Mouse (Mus musculus): ENCODE results near the gene Tprn.

Gene Tprn

GRCm38 (mm10) chr2:25290816-25291130 lies 28.4 kb downstream of the Tprn start:
- in situ Hi-C loops (cut with MboI, MseI): no loop called here

DNA sequence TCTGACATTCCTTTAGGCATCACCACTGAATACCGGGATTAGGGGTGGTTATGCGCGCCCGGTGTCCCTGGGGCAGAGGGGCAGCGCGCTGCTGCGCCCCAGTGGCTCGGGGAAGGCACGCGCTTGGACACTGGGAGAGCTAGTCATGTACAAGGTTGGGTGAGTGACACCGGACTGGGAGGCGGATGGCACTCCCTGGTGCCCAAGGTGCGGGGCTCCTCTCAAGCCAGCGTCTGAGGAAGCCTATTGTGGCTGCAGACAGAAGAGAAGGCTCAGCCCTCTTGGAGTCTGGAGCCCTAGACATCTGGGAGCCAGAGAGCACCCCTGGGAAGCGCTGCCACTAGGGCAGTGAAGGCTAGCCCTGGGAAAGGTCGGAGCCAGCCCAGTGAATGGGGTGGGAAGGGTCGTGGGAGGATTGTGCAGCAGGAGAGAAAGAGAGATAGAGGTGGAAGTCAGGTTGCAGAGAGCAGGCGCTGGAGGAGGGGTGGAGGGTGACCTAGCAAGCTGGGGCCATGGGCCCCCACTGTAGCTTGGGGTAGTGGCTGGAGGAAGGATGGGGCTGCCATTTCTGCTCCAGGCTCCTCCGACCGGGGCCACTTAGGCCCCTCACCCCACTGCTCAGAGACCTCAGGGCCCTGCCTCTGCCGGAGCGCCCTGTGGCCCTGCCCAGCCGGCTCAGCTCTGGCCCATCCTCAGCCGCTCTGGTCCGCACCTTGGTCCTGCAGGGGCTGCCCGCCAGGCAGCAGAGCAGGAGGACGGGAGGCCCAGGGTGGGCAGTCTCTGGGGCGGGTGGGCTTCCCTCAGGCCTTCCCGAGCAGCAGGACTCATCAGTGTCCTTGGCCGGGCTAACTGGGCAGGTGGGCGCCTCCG lies 29.0 kb downstream of the Tprn start:
- in situ Hi-C loops (cut with MboI, MseI): no loop called here

GRCm38 (mm10) chr2:25292054-25292544 lies 29.7 kb downstream of the Tprn start:
- in situ Hi-C loops (cut with MboI, MseI): no loop called here

DNA sequence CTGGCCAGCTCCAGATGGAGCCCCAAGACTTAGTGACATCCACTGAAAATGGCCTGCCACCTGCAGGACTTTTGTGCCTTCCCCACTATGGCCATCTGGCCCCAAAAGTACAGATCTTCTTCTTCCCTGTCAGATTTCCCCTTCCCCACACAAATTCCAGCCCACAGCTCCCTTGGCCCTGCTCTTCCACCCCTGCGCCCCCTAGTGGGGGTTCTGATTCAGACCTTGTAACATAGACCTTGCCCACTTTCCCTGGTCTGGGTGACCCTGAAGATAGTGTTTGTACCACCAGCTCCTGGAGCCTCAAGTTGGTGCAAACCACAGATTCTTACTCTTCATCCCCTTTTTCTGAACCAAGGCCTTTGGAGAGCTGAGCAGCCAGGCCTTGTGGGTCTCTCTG lies 30.4 kb downstream of the Tprn start:
- in situ Hi-C loops (cut with MboI, MseI): no loop called here

- in situ Hi-C loops (cut with MboI, MseI): no loop called here
These were observed 31.3 kb downstream of the Tprn start for GRCm38 (mm10) chr2:25293706-25294105.

DNA sequence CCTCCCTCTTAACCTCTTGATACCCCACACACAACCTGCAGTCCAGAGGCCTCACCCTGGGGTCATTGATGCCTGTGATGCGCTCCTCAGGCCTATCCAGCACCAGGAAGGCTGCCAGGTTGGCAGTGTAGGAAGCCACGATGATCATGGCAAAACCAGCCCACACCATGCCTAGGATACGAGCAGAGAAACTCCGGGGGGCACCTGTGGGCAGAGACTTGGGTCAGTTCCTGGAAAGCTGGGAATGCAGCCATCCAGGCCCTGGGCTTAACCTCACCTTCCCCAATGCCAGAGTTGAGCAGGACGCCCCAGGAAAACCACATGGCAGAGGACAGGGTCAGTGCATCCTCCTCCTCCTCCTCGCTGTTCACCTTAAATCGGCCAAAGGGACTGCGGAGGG lies 34.7 kb downstream of the Tprn start:
- in situ Hi-C loops (cut with MboI, MseI): no loop called here

GRCm38 (mm10) chr2:25298046-25298445 lies 35.6 kb downstream of the Tprn start:
- in situ Hi-C loops (cut with MboI, MseI): no loop called here

DNA sequence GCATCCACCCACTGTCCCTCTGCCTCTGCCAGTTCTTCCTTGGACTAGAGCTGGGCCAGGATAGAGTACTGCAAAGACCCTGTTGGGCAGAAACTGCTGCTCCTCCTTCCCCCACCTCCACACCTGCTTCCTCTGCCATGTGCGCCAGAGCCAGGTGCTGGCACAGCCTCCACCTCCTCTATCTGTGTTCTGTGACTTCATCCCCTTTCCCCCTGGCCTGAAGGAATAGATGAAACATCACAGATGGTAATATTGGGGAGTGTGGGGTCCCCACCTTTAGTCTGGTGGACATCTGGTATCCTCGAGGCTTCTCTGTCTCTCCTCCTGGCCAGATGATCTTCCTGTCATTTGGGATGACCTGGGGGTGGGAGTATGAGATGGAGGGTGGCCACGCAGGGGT lies 41.0 kb downstream of the Tprn start:
- in situ Hi-C loops (cut with MboI, MseI): no loop called here

DNA sequence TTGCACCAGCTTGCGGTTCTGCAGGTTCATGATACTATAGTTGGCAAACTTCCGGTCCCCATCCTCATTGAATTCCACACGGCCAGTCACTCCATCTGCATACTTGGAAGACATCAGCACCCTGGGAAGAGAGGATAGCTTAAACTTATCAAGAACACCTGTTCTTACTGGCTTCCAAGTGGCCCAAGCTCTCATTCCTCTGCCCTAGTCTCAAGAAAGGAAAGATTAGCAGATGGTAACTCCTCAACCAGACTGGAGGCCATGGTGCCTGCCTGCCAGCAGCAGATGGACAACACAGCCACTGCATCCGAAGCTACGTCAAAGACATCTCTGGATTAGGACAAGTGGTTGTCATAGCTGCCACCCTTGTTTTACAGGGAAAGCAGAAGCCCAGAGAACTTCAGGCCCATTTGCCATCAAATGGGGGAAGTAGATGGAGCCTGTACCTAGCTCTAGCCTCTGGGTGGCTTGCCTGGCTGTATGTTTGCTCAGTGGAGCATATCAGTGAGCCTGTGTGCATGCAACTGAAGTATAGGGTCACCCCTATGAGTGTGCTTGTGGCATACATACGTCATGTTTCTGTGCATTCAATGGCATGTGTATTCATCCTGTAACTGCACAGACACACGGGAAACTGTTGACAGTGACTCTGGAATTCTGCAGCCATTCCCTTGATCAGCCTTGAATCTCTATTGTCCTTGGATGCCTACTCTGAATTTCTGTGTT lies 41.7 kb downstream of the Tprn start:
- in situ Hi-C loops (cut with MboI, MseI): no loop called here

- in situ Hi-C loops (cut with MboI, MseI): no loop called here
These were observed 42.5 kb downstream of the Tprn start for GRCm38 (mm10) chr2:25304657-25305541.

- in situ Hi-C loops (cut with MboI, MseI): no loop called here
These were observed 43.4 kb downstream of the Tprn start for GRCm38 (mm10) chr2:25305587-25306359.

GRCm38 (mm10) chr2:25310180-25310579 lies 47.8 kb downstream of the Tprn start:
- in situ Hi-C loops (cut with MboI, MseI): no loop called here

DNA sequence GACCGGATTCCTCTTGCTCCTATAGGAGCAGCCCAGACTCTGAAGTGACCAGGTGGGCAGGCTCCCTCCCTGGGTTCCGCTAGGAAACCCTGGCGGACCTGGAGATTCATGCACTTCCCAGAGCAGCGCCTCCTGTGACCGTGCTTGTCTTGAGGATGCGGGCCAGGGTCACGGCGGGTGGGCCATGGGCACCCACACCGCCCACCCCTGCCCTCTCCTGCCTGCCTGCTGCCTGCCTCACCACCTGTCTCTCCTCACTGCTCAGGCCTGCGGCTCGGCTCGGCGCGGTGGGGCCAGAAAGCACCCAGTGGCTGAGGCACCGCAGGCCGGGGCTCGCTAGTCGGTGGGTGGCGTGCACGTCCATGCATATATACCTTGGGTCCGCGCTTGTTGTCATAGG lies 48.6 kb downstream of the Tprn start:
- in situ Hi-C loops (cut with MboI, MseI): no loop called here

DNA sequence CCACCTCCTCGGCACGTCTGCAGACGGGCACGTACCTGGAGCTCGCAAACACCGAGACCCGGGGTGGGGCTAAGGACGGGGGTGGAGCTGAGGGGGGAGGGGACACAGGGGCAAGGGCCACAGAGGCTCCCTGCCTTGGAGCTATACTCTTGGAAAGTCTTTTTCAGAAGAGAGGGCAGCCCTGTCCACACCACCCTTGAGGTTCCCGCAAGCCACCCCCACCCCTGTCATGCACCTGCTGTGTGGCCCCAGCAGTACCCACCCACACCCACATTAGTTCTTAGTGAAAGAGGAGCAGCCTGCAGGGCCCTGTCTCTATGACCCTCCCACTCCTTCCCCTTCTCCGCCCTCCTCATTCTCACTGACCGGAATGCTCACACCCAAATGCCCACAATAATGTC lies 49.1 kb downstream of the Tprn start:
- in situ Hi-C loops (cut with MboI, MseI): no loop called here

DNA sequence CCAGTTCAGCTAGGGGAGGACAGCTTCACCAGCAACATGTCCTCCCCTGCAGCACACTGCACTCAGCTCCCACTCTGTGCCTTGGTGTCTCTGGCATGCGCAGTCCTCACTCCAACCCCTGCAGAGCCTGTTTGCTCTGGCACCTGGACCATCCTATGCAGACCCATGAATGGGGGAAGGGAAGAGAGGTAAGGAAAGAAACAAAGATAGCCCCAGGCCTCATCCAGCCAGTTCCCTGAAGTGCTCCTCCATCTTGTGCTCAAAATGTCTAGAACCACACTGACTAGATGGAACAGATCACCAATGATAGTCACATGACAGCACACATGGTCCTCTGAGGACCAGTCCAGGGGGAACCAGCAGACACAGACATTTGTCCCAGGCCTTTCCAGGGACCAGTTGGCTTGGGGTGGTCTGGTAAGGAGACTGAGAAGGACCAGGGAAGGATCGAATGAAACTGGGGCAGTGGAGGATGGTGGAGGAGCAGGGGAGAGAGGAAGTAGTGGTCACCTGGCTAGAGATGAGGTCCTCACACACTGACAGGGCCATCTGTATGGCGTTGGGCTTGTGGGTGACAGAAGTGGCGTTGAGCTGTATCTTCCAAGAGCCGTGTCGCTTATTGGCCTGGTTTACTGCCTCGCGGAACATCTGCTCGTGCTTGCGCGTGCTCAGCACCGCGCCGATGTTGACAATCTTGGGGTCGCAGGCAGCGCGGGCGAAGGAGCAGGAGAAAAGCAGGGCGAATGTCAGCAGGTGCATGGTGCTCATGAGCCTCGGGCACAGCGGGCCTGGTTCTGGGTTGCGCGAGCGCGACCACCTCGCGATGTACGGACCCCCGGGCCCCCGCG lies 55.9 kb downstream of the Tprn start:
- in situ Hi-C loops (cut with MboI, MseI): no loop called here

DNA sequence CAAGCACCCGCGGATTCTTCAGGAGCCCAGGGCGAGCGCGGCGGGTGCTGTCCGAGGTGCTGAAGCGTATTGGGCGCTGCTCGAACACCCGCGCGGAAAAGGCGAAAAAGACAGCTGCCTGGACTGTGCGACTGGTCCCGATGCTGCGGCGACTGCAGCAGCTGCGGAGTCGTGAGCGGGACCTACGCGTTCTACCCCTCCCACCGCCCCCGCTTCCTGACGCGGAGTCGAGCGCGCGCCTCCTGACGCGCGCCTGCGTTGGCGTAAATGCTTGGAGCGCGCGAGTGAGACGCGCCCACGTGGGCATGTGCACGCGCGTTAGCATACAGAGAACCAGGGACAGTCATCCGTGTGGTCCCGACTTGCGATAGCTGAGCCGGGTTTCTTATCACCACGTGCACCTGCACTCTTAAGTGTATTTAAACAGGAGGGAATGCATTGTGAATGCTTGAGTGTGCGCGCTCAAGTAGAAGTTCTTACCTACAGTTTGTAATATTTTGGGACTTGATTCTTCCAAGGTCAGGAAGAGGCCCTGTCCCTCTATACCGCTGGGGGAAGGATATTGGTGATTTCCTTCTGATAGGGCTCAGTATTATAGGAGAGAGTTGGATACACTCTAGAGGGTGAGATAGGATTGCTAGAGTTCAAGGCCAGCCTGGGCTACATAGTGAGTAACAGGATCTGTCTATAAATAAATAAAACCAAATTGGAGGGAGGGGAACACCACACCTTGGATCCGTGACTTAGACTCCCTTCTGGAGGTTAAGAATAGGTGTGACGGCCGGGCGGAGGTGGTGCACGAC lies 56.8 kb downstream of the Tprn start, which contains the start of gene Grin1:
Gene Grin1 (minus strand): TSS at position 217 of the 803 bp plus-strand sequence.
- in situ Hi-C loops (cut with MboI, MseI): no loop called here

Data from T-helper 17 cell (primary cell).